Mouse (Mus musculus) liver, adult (tissue): ENCODE results near the gene Stk17b.

Experiments used
- GATA4 ChIP-seq: IDR thresholded peaks from 2 replicates; pipeline ENCODE4 v1.6.1; 2014; ENCODE audit warnings: mild to moderate bottlenecking, low read length; ENCODE audit not compliant: insufficient replicate concordance

The Stk17b gene

GRCm38 (mm10) chr1:53706431-53707361 lies 78.3 kb downstream of the Stk17b start, which contains the start of gene Dnah7a:
TSS of gene Dnah7a (minus strand) at chr1:53706784.
- no peak for TF ChIP-seq GATA4
